22 mouse cellular contexts compared by ENCODE assay signal in the genomic region with DNA sequence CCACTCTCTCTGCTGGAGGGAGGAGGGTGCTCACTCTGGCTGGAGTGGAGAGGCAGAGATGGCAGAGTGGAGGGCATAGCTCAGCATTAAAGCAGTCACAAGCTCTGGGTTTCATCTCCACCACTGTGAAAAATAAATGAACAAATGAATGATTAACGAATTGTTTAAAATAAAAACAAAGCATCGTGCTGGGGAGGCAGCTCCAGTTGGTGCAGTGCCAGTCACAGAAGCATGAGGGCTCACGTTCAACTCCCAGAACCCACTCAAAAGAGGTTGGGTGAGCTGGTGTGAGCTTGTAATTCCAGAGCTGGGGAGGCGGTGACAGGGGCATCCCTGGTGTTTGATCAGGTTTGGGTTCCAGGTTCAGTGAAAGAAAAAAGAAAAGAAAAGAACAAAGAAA. TPM values are rescaled to one million over a fixed set of nuclear protein-coding genes. Genes with fewer than 3 reads are reported as not detected.
A peak's percentile ranks its signal among the peaks of the same experiment; 100 is the strongest.
DNase-seq lines count a peak whose midpoint lies in the region; ATAC-seq and TF ChIP-seq lines count a peak whose summit lies in the region.
"Had no signal": no experiment of that assay in that cellular context is flagged by ENCODE, and none has a peak within 500 bp of the region (broad histone marks: within the 10 kb centered on the region; RNA-seq: fewer than 3 reads in every experiment).

No protein-coding gene starts in this region.

- H3K36me3 ChIP-seq in heart, postnatal 0 days (replicated peaks; ENCODE audit: control insufficient read depth, insufficient read depth, low read length) = no peaks in the 10 kb centered on the region
- no peaks in the 10 kb centered on the region for H3K36me3 ChIP-seq in kidney, postnatal 0 days (ENCODE audit: insufficient read depth, low read length)
- H3K36me3 ChIP-seq: embryonic facial prominence, embryonic 12.5 days; forebrain, embryonic 12.5 days; G1E; heart, embryonic 12.5 days had no signal

- H3K4me1 ChIP-seq in heart, postnatal 0 days (ENCODE audit: control insufficient read depth, insufficient read depth) = peaks cover 19% of the 10 kb centered on the region
- peaks cover 32% of the 10 kb centered on the region for H3K4me1 ChIP-seq in kidney, postnatal 0 days (replicated peaks; ENCODE audit: insufficient read depth, low read length)
- H3K4me1 ChIP-seq in bone marrow macrophage, adult 2 months (ENCODE audit: control insufficient read depth, insufficient read depth, low read length) = peaks cover 62% of the 10 kb centered on the region

- 0 out of 2 replicates have a peak overlapping the region, but pooled peaks have one; percentile 4 for H3K27ac ChIP-seq in heart, postnatal 0 days (ENCODE audit: low read depth)
- peak overlapping the region; percentile 68; the same call in 1 of the 2 replicates for H3K27ac ChIP-seq in kidney, postnatal 0 days
- peak overlapping the region; percentile 67 for H3K27ac ChIP-seq in left cerebral cortex, adult 2 months
- peak overlapping the region; percentile 97 for H3K27ac ChIP-seq in bone marrow macrophage, adult 2 months (ENCODE audit: insufficient read depth, low read depth, low read length)
- H3K27ac ChIP-seq: embryonic facial prominence, embryonic 12.5 days; forebrain, embryonic 12.5 days had no signal

- H3K4me3 ChIP-seq in heart, postnatal 0 days (ENCODE audit: low read depth, low read length) = no peak overlapping the region
- H3K4me3 ChIP-seq in kidney, postnatal 0 days (replicated peaks; ENCODE audit: low read depth, low read length) = no peak overlapping the region
- no peak overlapping the region for H3K4me3 ChIP-seq in left cerebral cortex, adult 2 months
- no peak overlapping the region for H3K4me3 ChIP-seq in bone marrow macrophage, adult 2 months (ENCODE audit: insufficient read depth, low read length)
- H3K4me3 ChIP-seq: embryonic facial prominence, embryonic 12.5 days; forebrain, embryonic 12.5 days; heart, adult 2 months; heart, embryonic 12.5 days had no signal

- no peak for DNase-seq in heart, postnatal 0 days (ENCODE audit: low spot score)
- no peak for DNase-seq in heart, adult 8-10 months (ENCODE audit: low spot score)
- no peak for DNase-seq in kidney, postnatal 0 days (ENCODE audit: low spot score)
- DNase-seq in kidney, adult 11 months = no peak
- DNase-seq in left cerebral cortex, adult 2 months (ENCODE audit: extremely low spot score in 1 of 2, low spot score in 2 of 2) = no peak
- DNase-seq in left cerebral cortex, postnatal 4 days = no peak
- DNase-seq in frontal cortex, postnatal 10 days (ENCODE audit: low spot score in 2 of 2) = no peak
- DNase-seq: adrenal gland, adult 8-10 months; adrenal gland, postnatal 36 days; cerebellum, adult 11 months; cerebellum, adult 8-10 months; cerebellum, postnatal 25 days; gastrocnemius, postnatal 14 days; heart, adult 2 months; heart, postnatal 36 days had no signal

- no peak for TF ChIP-seq CTCF in heart, postnatal 0 days (IDR thresholded peaks at IDR 0.05; ENCODE audit: low read depth)
- TF ChIP-seq CTCF in kidney, postnatal 0 days (IDR thresholded peaks at IDR 0.05; ENCODE audit: low read depth) = no peak
- no peak for TF ChIP-seq CTCF in left cerebral cortex, adult 2 months (IDR thresholded peaks at IDR 0.05)
- no peak for TF ChIP-seq CTCF in bone marrow macrophage, adult 2 months (IDR thresholded peaks at IDR 0.05; ENCODE audit: low read depth, low read length)

- H3K4me2 ChIP-seq in heart, postnatal 0 days (ENCODE audit: low read depth, low read length) = no peak overlapping the region
- no peak overlapping the region for H3K4me2 ChIP-seq in kidney, postnatal 0 days (ENCODE audit: low read length)
- H3K4me2 ChIP-seq: embryonic facial prominence, embryonic 12.5 days; forebrain, embryonic 12.5 days; heart, embryonic 12.5 days had no signal

- no peaks in the 10 kb centered on the region for H3K9me3 ChIP-seq in heart, postnatal 0 days (replicated peaks; ENCODE audit: control insufficient read depth, low read length)
- H3K9me3 ChIP-seq in kidney, postnatal 0 days (replicated peaks; ENCODE audit: low read length) = no peaks in the 10 kb centered on the region
- H3K9me3 ChIP-seq: embryonic facial prominence, embryonic 12.5 days; forebrain, embryonic 12.5 days; G1E; heart, embryonic 12.5 days had no signal

- no peak for TF ChIP-seq POLR2A in bone marrow macrophage, adult 2 months (IDR thresholded peaks at IDR 0.05; ENCODE audit: borderline replicate concordance, low read depth, low read length)

- intact Hi-C loops in left cerebral cortex, adult 2 months (cut with DNase I) = no loop called here
- intact Hi-C loops in left cerebral cortex, postnatal 4 days (cut with DNase I) = no loop called here

- WGBS in heart, postnatal 0 days = 41% methylated on average over 4 of the region's 4 CpGs
- 30% methylated on average over 4 of the region's 4 CpGs for WGBS in kidney, postnatal 0 days

- no peak for TF ChIP-seq EP300 in heart, postnatal 0 days (IDR thresholded peaks at IDR 0.05; ENCODE audit: low read depth)

- no peak overlapping the region for H3K9ac ChIP-seq in heart, postnatal 0 days (replicated peaks; ENCODE audit: low read depth, low read length)
- no peak overlapping the region for H3K9ac ChIP-seq in kidney, postnatal 0 days (ENCODE audit: low read depth, low read length)
- H3K9ac ChIP-seq: embryonic facial prominence, embryonic 12.5 days; forebrain, embryonic 12.5 days; heart, embryonic 12.5 days had no signal

- ATAC-seq in heart, postnatal 0 days (ENCODE audit: insufficient read depth, low read depth) = no peak
- ATAC-seq in kidney, postnatal 0 days (replicated peaks; ENCODE audit: low FRiP score, low read depth) = no peak; the same call in 1 of the 2 replicates
- ATAC-seq: CD4-positive, CD25-positive, alpha-beta regulatory T cell, adult 4 months; forebrain, embryonic 16.5 days had no signal

- no peaks in the 10 kb centered on the region for H3K27me3 ChIP-seq in heart, postnatal 0 days (ENCODE audit: control insufficient read depth, insufficient read depth, low read length)
- no peaks in the 10 kb centered on the region for H3K27me3 ChIP-seq in kidney, postnatal 0 days (ENCODE audit: insufficient read depth, low read length)
- H3K27me3 ChIP-seq: embryonic facial prominence, embryonic 12.5 days; forebrain, embryonic 12.5 days had no signal

RNA-seq across cellular contexts. Expression of gene Tbc1d22a, which starts 14.1 kb away (rescaled TPM):
- total RNA-seq in heart, postnatal 0 days (2014; rRNA removed; ENCODE audit: low replicate concordance) = 26.6 and 31.4 TPM in 2 replicates
- 9.7 and 10.0 TPM in 2 replicates for polyA plus RNA-seq in heart, postnatal 0 days (2015; fragmentation: Nextera tagmentation; extraction: Ambion mirVana)
- total RNA-seq in heart, adult 8-10 months (2022) = 10 to 100 TPM; 24.9 to 30.8 (median 27.7) TPM
- polyA plus RNA-seq in kidney, postnatal 0 days (2015; fragmentation: Nextera tagmentation; extraction: Ambion mirVana) = 12.7 and 14.0 TPM in 2 replicates
- total RNA-seq in left cerebral cortex, adult 2 months (2021) = 10 to 100 TPM; 32.8 to 34.3 TPM
- total RNA-seq in left cerebral cortex, postnatal 4 days (2021) = 10 to 100 TPM; 17.9 to 19.3 TPM
- 37.2 and 39.8 TPM in 2 replicates for polyA plus RNA-seq in bone marrow macrophage, adult 2 months (2012; ENCODE audit: insufficient read depth, insufficient read length, missing spikeins)

RNA-seq across cellular contexts. Expression of gene Cerk, which starts 14.2 kb away (rescaled TPM):
- total RNA-seq in heart, postnatal 0 days (2014; rRNA removed; ENCODE audit: low replicate concordance) = 25.3 and 28.2 TPM in 2 replicates
- 12.1 and 14.5 TPM in 2 replicates for polyA plus RNA-seq in heart, postnatal 0 days (2015; fragmentation: Nextera tagmentation; extraction: Ambion mirVana)
- 10 to 100 TPM; 25.5 to 32.9 (median 29.4) TPM for total RNA-seq in heart, adult 8-10 months (2022)
- 9.4 and 10.6 TPM in 2 replicates for polyA plus RNA-seq in kidney, postnatal 0 days (2015; fragmentation: Nextera tagmentation; extraction: Ambion mirVana)
- total RNA-seq in left cerebral cortex, adult 2 months (2021) = 10 to 100 TPM; 57.9 to 59.0 TPM
- 10 to 100 TPM; 29.0 to 31.4 TPM for total RNA-seq in left cerebral cortex, postnatal 4 days (2021)
- 103 and 111 TPM in 2 replicates for polyA plus RNA-seq in bone marrow macrophage, adult 2 months (2012; ENCODE audit: insufficient read depth, insufficient read length, missing spikeins)

Comparison
In these comparisons a context has a peak if more than half of its experiments do, and no peak if none do; other contexts are left out.
1. H3K27ac ChIP-seq: peak in every context shown above with its lines; median percentile 97 in bone marrow macrophage, adult 2 months; 68 in kidney, postnatal 0 days; 67 in left cerebral cortex, adult 2 months; 4 in heart, postnatal 0 days.